Mouse (Mus musculus): ENCODE results near the gene Smarcad1.

GRCm38 (mm10) chr6:65153570-65153969, 111.2 kb downstream of the Smarcad1 start:
- TF ChIP-seq POLR2A (IDR thresholded peaks at IDR 0.05; ENCODE audit: low read depth, low read length) (no peak), CTCF (IDR thresholded peaks at IDR 0.05; ENCODE audit: borderline replicate concordance, insufficient read depth, low read length) (no peak)
